Mouse (Mus musculus) heart, adult 9 months (tissue): ENCODE measurements around the gene Iglon5.

Experiments
- DNase-seq, 2 experiments: peaks; one replicate each; pipeline ENCODE4 v3.0.0; 2022; ENCODE audit warnings: low spot score in 2 of 2

The Iglon5 gene

GRCm38 (mm10) chr7:43465344-43466098, 24.4 kb downstream of the Iglon5 start:
- peak; percentile 90 to 92 for DNase-seq

- no peak for DNase-seq
Measured at GRCm38 (mm10) chr7:43464864-43465343, 25.0 kb downstream of the Iglon5 start.

GRCm38 (mm10) chr7:43463976-43464375, 25.9 kb downstream of the Iglon5 start:
- no peak for DNase-seq

- no peak for DNase-seq
Measured at GRCm38 (mm10) chr7:43462851-43463250, 27.0 kb downstream of the Iglon5 start, which contains the start of gene Vsig10l. Gene Vsig10l (plus strand): TSS chr7:43463151.

GRCm38 (mm10) chr7:43454371-43454770, 35.5 kb downstream of the Iglon5 start:
- no peak for DNase-seq

GRCm38 (mm10) chr7:43453599-43454355, 36.1 kb downstream of the Iglon5 start:
- DNase-seq = no peak

- no peak for DNase-seq
Measured at GRCm38 (mm10) chr7:43452609-43453008, 37.3 kb downstream of the Iglon5 start.

- DNase-seq = no peak
Measured at GRCm38 (mm10) chr7:43451726-43452125, 38.1 kb downstream of the Iglon5 start.

GRCm38 (mm10) chr7:43449811-43450210, 40.1 kb downstream of the Iglon5 start:
- no peak for DNase-seq

- no peak for DNase-seq
Measured at GRCm38 (mm10) chr7:43448246-43448645, 41.6 kb downstream of the Iglon5 start.

- no peak for DNase-seq
Measured at GRCm38 (mm10) chr7:43447801-43448200, 42.1 kb downstream of the Iglon5 start.

GRCm38 (mm10) chr7:43443917-43444293, 46.0 kb downstream of the Iglon5 start, which contains the start of the genes Etfb and Gm45233:
Gene Etfb (plus strand): TSS chr7:43444083.
Gene Gm45233 (plus strand): TSS chr7:43444128.
- peak; percentile 97 to 99 for DNase-seq

- peak; percentile 89 to 91 for DNase-seq
Measured at GRCm38 (mm10) chr7:43443126-43443916, 46.6 kb downstream of the Iglon5 start.

GRCm38 (mm10) chr7:43442684-43443083, 47.2 kb downstream of the Iglon5 start:
- no peak for DNase-seq

- DNase-seq = no peak
Measured at GRCm38 (mm10) chr7:43441071-43441470, 48.8 kb downstream of the Iglon5 start.

GRCm38 (mm10) chr7:43440482-43440881, 49.4 kb downstream of the Iglon5 start, which contains the start of gene Cldnd2:
Gene Cldnd2 (plus strand): TSS chr7:43440782.
- no peak for DNase-seq

- DNase-seq = no peak
Measured at GRCm38 (mm10) chr7:43438611-43439010, 51.3 kb downstream of the Iglon5 start.

GRCm38 (mm10) chr7:43436341-43437255, 53.3 kb downstream of the Iglon5 start, which contains the start of gene Nkg7:
Gene Nkg7 (plus strand): TSS chr7:43437073.
- DNase-seq = no peak

- no peak for DNase-seq
Measured at GRCm38 (mm10) chr7:43434676-43435075, 55.2 kb downstream of the Iglon5 start.

GRCm38 (mm10) chr7:43432891-43433290, 57.0 kb downstream of the Iglon5 start:
- no peak for DNase-seq

GRCm38 (mm10) chr7:43429500-43429899, 60.4 kb downstream of the Iglon5 start:
- DNase-seq = no peak
